Mouse (Mus musculus): ENCODE data around the gene Sept11. TPM values are rescaled to one million over a fixed set of nuclear protein-coding genes. Genes with fewer than 3 reads are reported as not detected.

Gene Sept11
- 28.2 and 29.9 TPM in 2 replicates for polyA plus RNA-seq (2012; rRNA removed)

DNA sequence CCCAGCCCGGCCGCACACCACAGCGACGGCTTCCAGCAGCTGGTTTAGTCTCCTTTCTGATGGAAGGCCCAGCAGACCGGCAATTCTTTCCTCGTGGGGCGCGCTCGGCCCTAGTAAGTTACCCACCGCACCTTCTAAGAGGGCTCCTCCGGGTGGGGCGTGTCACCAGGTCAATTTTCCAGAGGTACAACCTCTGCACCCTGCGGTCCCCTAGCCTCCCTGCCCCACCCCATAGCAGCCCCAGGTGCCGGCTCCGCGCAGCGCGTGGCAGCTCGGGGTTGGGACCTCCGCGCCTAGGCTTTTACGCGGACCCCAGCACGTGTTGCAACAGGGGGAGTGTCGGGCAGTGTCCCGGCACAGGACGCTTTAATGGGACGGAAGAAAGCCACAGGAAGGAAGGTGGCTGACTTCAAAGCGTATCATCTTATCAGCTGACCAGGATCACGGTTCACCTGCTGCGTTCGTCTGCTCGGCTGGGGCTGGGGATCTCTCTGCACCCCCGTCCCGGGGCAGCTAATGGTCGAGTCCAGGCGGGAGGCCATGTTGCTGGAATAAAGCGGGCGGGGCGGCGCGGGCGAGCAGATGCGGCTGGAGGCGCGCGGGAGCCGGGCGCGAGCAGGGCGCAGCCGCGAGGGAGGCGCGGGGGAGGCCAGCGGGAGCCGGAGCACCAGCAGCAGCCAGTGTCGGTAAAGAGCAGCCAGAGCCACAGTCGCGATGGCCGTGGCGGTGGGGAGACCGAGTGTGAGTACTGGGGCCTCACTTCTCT, at the start of gene Sept11:
Gene Sept11 (plus strand): TSS at position 581 of the 766 bp plus-strand sequence.
- whole genome bisulfite sequencing = under 1% methylated on average over 63 of the region's 63 CpGs
- DNase-seq (ENCODE audit: low read depth, low spot score) = peak; percentile 53

- no peak for DNase-seq (ENCODE audit: low read depth, low spot score)
- WGBS = 4% methylated on average over 69 of the region's 69 CpGs
Observed at GRCm38 (mm10) chr5:93043688-93044583, 49.3 kb upstream of the Sept11 start.

DNA sequence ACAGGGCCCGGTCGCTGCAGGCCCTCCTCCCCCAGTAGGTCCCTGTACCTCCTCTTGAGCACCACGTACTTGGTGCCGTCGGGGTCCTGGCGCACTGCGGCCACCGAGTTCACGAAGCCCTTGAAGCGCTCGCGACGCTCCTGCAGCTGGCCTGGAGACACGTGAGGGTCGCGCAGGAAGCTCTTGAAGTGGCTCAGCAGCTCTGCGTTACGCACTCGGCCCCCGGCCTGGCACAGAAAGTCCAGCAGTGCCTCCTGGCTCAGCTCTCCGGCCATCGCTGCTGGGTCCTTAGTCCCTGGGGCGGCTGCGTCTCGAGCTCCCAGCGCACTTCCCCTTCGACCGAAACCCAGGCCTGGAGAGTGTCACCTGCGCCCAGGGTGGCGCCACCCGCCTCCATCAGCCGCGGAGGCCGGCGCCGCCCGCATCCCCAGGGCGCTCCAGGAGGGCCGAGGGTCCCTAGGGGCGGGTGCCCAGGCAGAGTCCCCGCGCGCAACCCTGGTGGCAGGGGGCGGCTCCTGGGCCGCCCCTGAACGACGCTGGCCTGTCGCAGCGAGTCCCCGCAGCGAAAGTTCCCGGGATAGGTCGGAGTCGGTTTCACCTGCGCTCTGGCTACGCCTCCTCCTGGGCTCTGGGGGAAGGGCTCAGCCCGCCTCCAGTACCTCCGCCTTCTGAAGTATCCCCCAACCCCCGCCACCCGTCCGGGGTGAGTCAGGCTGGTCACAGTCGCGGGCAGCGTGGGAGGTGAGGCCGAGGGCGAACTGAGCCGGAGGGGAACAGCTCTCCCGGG, 48.5 kb upstream of the Sept11 start, which contains the start of gene Sowahb:
Gene Sowahb (minus strand): TSS at position 439 of the 787 bp plus-strand sequence.
- peak; percentile 82 for DNase-seq (ENCODE audit: low read depth, low spot score)
- WGBS = 1% methylated on average over 68 of the region's 68 CpGs

DNA sequence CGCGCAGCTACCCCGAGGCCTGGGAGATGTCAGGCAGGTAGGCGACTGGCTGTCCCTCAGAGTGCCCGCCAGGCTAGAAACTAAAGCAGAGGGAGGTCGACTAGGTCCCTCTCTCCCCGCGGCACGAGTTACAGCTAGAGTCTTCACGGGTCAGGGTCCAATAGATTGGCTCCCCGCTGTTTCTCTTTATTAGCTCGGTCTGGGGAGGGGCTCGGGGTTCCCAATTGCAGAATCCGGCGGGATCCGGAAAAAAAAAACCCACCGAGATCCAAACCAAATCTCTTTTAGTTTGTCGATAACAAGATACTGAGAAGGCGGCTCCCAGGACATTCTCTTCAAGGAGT, 47.9 kb upstream of the Sept11 start:
- 8% methylated on average over 19 of the region's 19 CpGs for WGBS
- no peak for DNase-seq (ENCODE audit: low read depth, low spot score)

- 70% methylated on average over 5 of the region's 5 CpGs for WGBS
- no peak for DNase-seq (ENCODE audit: low read depth, low spot score)
Observed at GRCm38 (mm10) chr5:93046306-93046845, 46.9 kb upstream of the Sept11 start.

DNA sequence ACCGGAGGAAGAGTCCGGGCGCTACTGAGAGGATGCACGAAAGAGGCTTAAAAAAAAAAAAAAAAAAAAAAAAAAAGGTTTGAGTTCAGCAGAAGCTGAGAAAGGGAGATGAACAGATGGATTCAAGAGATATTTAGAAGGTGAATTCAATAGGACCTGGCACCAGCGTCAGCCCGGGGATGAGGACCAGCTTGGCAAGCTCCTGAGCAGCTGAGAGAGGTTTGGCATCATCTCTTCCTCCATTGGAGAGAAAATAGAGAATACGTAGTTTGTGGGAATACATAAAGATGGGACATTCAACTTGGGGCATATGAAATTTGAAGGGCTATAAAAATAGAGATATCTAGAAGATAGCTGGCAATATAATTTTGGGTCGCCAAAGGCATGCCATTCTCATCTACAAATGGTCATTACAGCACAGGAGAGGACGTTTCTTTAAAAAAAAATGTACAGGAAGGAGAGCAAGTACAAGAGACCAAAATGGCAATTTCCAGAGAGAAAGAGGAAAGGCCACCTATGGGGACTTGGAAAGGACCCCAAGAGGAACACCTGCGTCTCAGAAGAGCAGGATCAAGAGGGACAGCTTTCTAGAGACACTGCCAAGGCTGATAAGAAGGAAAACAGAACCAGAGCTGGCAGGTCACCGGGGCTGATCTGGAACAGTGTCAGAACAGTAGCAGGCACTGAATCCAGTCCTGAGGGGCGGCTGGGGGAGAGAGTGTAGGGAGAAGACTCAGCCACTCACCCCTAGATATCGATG, 44.6 kb upstream of the Sept11 start:
- 74% methylated on average over 13 of the region's 13 CpGs for WGBS
- DNase-seq (ENCODE audit: low read depth, low spot score) = no peak

DNA sequence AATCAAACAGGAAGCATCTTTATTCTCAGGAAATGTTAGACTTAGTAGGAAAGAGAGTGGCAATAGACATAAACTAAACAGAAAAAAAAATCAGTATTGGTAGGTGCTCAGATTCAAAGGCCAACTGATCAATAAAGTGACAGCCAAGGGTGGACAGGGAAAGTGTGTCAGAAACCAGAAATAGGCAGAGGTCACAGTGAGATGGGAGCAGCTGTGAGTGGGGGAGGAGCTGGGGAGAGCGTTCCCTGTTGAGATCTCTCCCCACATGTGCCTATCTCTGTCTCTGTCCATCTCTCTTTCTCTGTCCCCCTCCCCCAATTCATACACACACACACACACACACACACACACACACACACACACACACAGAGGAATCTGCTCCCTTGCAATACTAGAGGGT, 43.3 kb upstream of the Sept11 start:
- 83% methylated on average over 1 of the region's 1 CpGs for WGBS
- DNase-seq (ENCODE audit: low read depth, low spot score) = no peak

DNA sequence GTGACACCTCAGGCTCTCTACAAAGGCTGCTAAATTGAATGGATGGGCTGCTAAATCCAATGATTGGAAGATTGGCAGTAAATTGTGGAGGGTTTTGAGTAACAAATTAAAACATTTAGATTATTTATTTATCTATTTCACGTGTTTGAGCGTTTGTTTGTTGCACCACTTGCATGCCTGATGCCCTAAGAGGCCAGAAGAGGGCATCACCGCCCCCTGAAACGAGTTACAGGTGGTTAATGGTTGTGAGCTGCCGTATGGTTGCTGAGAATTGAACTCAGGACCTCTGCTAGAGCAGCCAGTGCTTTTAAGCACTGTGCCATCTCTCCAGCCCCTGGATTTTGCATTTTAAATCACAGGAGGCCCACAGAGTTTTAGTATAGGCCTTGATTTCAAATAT, 42.2 kb upstream of the Sept11 start:
- no peak for DNase-seq (ENCODE audit: low read depth, low spot score)
- WGBS = 65% methylated on average over 5 of the region's 5 CpGs

DNA sequence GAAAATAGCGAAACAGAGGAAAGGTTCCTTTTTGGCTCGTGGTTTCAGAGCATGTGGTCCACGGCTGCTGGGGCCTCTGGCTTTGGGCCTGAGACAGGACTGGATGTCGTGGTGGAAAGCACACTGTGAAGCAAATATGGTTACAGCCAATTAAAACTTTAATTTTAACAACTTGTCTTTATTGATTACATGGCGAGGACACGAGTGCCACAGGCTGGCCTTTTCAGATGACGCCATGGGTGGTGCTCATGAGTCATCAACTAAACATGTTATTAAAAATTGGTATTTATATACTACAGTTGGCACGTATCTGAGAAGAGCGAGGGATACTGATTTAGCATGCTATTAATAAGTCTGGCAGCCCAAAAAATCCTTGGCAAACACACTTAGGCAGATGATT, 41.3 kb upstream of the Sept11 start:
- 70% methylated on average over 9 of the region's 9 CpGs for WGBS
- DNase-seq (ENCODE audit: low read depth, low spot score) = no peak

GRCm38 (mm10) chr5:93053606-93054397, 39.4 kb upstream of the Sept11 start:
- no peak for DNase-seq (ENCODE audit: low read depth, low spot score)
- WGBS = 65% methylated on average over 8 of the region's 8 CpGs

GRCm38 (mm10) chr5:93060865-93061264, 32.4 kb upstream of the Sept11 start:
- 84% methylated on average over 4 of the region's 4 CpGs for WGBS
- no peak for DNase-seq (ENCODE audit: low read depth, low spot score)

- 61% methylated on average over 7 of the region's 7 CpGs for WGBS
- no peak for DNase-seq (ENCODE audit: low read depth, low spot score)
Observed at GRCm38 (mm10) chr5:93077661-93078323, 15.4 kb upstream of the Sept11 start.

DNA sequence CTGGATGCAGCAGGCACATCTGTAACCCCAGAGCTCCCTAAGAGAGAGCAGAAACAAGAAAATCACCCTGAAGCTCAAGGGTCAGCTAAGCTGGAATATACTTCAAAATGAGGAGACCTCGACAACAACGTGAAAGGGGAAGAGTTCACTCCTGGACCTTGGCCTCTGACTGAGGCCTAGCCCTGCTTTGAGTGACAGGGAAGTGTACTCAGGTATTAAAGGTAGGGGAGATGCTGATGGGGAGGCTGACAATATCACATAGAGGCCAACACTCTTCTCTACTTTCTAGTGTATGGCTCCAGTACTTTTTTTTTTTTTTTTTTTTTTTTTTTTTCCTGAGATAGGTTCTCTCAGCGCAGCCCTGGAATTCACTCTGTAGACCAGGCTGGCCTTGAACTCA, 13.6 kb upstream of the Sept11 start:
- no peak for DNase-seq (ENCODE audit: low read depth, low spot score)
- WGBS = 61% methylated on average over 3 of the region's 3 CpGs

GRCm38 (mm10) chr5:93085015-93085598, 8.1 kb upstream of the Sept11 start:
- 51% methylated on average over 4 of the region's 4 CpGs for WGBS

GRCm38 (mm10) chr5:93085900-93086299, 7.3 kb upstream of the Sept11 start:
- WGBS = 89% methylated on average over 4 of the region's 4 CpGs
- DNase-seq (ENCODE audit: low read depth, low spot score) = no peak

More at GRCm38 (mm10) chr5:93085015-93085598, 8.1 kb upstream of the Sept11 start:
- DNase-seq (ENCODE audit: low read depth, low spot score) = no peak

- DNase-seq (ENCODE audit: low read depth, low spot score) = no peak
- WGBS = 72% methylated on average over 3 of the region's 3 CpGs
Observed at GRCm38 (mm10) chr5:93091266-93091665, 2.0 kb upstream of the Sept11 start.

DNA sequence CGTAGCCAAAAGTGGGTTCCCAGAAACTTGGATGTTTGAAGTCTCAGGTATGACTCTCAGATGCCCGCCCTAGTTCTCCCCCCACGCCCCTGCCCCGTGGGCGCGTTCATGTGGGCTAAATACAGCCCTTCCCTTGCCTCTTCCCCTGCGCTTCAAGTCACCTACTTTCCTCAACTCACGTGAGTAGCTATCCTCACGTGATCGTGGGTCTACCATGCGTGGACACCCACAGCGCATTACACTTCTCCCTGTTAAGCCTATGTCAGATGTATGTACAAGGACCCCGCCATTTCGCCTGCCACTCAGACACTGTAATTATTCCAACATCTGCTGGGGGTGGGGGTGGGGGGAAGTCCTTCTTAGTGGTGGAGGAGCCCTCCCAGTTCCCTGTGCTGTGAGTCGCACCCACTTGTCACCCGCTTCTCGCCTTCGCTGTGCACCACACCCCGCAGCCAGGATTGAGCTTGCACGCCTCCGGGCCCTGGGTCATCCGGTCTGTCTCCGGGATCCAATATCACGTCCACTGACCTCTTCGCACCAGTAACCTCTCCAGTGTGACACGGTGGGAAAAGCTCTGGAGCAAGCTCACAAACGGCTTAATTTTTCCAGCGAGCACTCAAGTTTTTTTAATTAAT, 973 bp upstream of the Sept11 start:
- DNase-seq (ENCODE audit: low read depth, low spot score) = no peak
- 9% methylated on average over 28 of the region's 28 CpGs for WGBS

Measured in large intestine, adult 2 months (tissue).